Mouse (Mus musculus) spleen, adult 2 months (tissue): ENCODE data around the gene E130308A19Rik.

Experiments used
- CTCF ChIP-seq: fragments of 200-500 bp; IDR thresholded peaks from 2 replicates; pipeline ENCODE4 v1.5.1; 2011; ENCODE audit warnings: mild to moderate bottlenecking, inconsistent platforms; ENCODE audit not compliant: insufficient read depth, insufficient read length, insufficient replicate concordance; ENCODE audit errors: extremely low read depth
- POLR2A ChIP-seq: fragments of 200-500 bp; IDR thresholded peaks from 2 replicates; pipeline ENCODE4 v1.6.1; 2011; ENCODE audit warnings: low read depth, low read length, inconsistent platforms

GRCm38 (mm10) chr4:59804754-59805153 lies 178.7 kb downstream of the E130308A19Rik start:
- TF ChIP-seq POLR2A = no peak
- no peak for TF ChIP-seq CTCF
